Mouse (Mus musculus): ENCODE data around the gene Adamts15. TPM values are rescaled to one million over a fixed set of nuclear protein-coding genes. Genes with fewer than 3 reads are reported as not detected.

Gene Adamts15
- polyA plus RNA-seq, 1 experiment from 2014 or later: 16.6 TPM

DNA sequence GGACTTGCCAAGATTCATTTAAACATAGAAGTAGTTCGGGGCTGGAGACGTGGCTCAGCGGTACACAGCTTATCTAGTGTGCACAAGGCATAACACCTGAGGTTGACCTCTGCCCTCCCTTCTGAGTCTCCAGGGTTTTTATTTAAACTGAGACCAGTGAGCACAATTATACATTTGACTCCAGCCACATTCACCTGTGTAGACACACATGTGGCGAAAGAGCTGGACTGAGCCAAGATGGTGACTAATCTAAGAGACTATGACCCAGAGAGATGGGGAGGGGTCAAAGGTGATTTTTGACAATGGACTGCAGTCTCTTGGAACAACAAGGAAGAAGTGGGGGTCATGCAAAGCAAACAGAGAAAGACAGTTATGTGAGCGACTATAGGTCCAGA is 14.0 kb downstream of the Adamts15 start:
- H3K4me2 ChIP-seq: no peak overlapping the region
- no peak for ATAC-seq (ENCODE audit: insufficient number of reproducible peaks, insufficient read depth, low FRiP score, low TSS enrichment, low read depth)
- no peaks in the 10 kb centered on the region for H3K4me1 ChIP-seq (replicated peaks)
- H3K27me3 ChIP-seq: no peaks in the 10 kb centered on the region
- no peak overlapping the region for H3K4me3 ChIP-seq (replicated peaks)
- no peaks in the 10 kb centered on the region for H3K9me3 ChIP-seq
- H3K9ac ChIP-seq (replicated peaks): no peak overlapping the region
- WGBS: 86% methylated on average over 5 of the region's 5 CpGs
- H3K36me3 ChIP-seq: peaks cover 46% of the 10 kb centered on the region
- H3K27ac ChIP-seq: no peak overlapping the region

DNA sequence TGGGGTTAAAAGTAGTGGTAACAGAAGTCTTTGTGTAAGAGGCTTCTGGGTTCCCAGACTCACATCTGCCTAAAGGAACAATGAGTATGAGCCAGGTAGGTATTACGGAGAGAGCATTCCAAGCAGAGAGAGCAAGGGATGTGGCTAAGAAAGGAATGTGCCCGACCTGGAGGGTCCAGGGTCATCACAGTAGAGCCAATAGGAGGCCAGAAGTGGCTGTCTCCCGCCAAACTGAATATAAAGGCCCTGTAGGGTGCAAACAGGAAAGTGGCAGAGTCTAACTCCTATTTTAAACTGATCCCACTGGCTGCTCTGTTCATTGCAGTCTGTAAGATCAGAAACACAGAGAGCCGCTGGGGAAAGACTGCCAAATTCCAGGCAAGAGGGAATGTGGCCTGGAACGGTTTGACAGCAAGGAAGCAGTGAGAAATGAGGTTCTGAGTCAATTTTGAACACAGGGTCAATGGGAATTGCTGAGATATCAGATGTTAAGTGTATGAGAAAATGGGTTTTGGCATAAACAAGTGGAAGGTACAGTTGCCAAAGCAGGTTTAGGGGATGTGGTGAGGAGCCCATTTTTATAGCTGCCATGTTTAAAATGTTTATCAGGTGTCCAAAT is 14.5 kb downstream of the Adamts15 start:
- 66% methylated on average over 5 of the region's 5 CpGs for WGBS
- H3K36me3 ChIP-seq: peaks cover 51% of the 10 kb centered on the region
- H3K4me3 ChIP-seq (replicated peaks): no peak overlapping the region
- ATAC-seq (ENCODE audit: insufficient number of reproducible peaks, insufficient read depth, low FRiP score, low TSS enrichment, low read depth): no peak
- no peaks in the 10 kb centered on the region for H3K9me3 ChIP-seq
- H3K27ac ChIP-seq: no peak overlapping the region
- H3K27me3 ChIP-seq: no peaks in the 10 kb centered on the region
- H3K4me1 ChIP-seq (replicated peaks): no peaks in the 10 kb centered on the region
- no peak overlapping the region for H3K9ac ChIP-seq (replicated peaks)
- H3K4me2 ChIP-seq: no peak overlapping the region

GRCm38 (mm10) chr9:30906426-30906825 is 15.8 kb downstream of the Adamts15 start:
- Histone ChIP-seq H3K27ac (no peak overlapping the region), H3K9me3 (no peaks in the 10 kb centered on the region), H3K36me3 (peaks cover 62% of the 10 kb centered on the region), H3K4me3 (replicated peaks) (no peak overlapping the region), H3K9ac (replicated peaks) (no peak overlapping the region), H3K4me2 (no peak overlapping the region), H3K27me3 (no peaks in the 10 kb centered on the region), H3K4me1 (replicated peaks) (no peaks in the 10 kb centered on the region)
- 81% methylated on average over 4 of the region's 4 CpGs for WGBS
- ATAC-seq (ENCODE audit: insufficient number of reproducible peaks, insufficient read depth, low FRiP score, low TSS enrichment, low read depth): no peak

GRCm38 (mm10) chr9:30905861-30906260 is 16.4 kb downstream of the Adamts15 start:
- Histone ChIP-seq H3K4me1 (replicated peaks) (no peaks in the 10 kb centered on the region), H3K4me2 (no peak overlapping the region), H3K9me3 (no peaks in the 10 kb centered on the region), H3K36me3 (peaks cover 63% of the 10 kb centered on the region), H3K27ac (no peak overlapping the region), H3K4me3 (replicated peaks) (no peak overlapping the region), H3K27me3 (no peaks in the 10 kb centered on the region), H3K9ac (replicated peaks) (no peak overlapping the region)
- WGBS: 86% methylated on average over 10 of the region's 10 CpGs
- ATAC-seq (ENCODE audit: insufficient number of reproducible peaks, insufficient read depth, low FRiP score, low TSS enrichment, low read depth): no peak

GRCm38 (mm10) chr9:30903266-30903665 is 19.0 kb downstream of the Adamts15 start:
- Histone ChIP-seq H3K27me3 (no peaks in the 10 kb centered on the region), H3K9ac (replicated peaks) (no peak overlapping the region), H3K36me3 (peaks cover 65% of the 10 kb centered on the region), H3K9me3 (no peaks in the 10 kb centered on the region), H3K27ac (no peak overlapping the region), H3K4me1 (replicated peaks) (no peaks in the 10 kb centered on the region), H3K4me2 (no peak overlapping the region), H3K4me3 (replicated peaks) (no peak overlapping the region)
- WGBS: 97% methylated on average over 5 of the region's 5 CpGs
- ATAC-seq (ENCODE audit: insufficient number of reproducible peaks, insufficient read depth, low FRiP score, low TSS enrichment, low read depth): no peak

GRCm38 (mm10) chr9:30902641-30903040 is 19.6 kb downstream of the Adamts15 start:
- Histone ChIP-seq H3K9me3 (no peaks in the 10 kb centered on the region), H3K4me2 (no peak overlapping the region), H3K4me3 (replicated peaks) (no peak overlapping the region), H3K36me3 (peaks cover 59% of the 10 kb centered on the region), H3K27me3 (no peaks in the 10 kb centered on the region), H3K27ac (no peak overlapping the region), H3K9ac (replicated peaks) (no peak overlapping the region), H3K4me1 (replicated peaks) (no peaks in the 10 kb centered on the region)
- WGBS: 95% methylated on average over 7 of the region's 7 CpGs
- ATAC-seq (ENCODE audit: insufficient number of reproducible peaks, insufficient read depth, low FRiP score, low TSS enrichment, low read depth): no peak

GRCm38 (mm10) chr9:30902152-30902551 is 20.1 kb downstream of the Adamts15 start:
- no peak overlapping the region for H3K27ac ChIP-seq
- 94% methylated on average over 19 of the region's 19 CpGs for WGBS
- H3K36me3 ChIP-seq: peaks cover 55% of the 10 kb centered on the region
- ATAC-seq (ENCODE audit: insufficient number of reproducible peaks, insufficient read depth, low FRiP score, low TSS enrichment, low read depth): no peak
- no peak overlapping the region for H3K4me2 ChIP-seq
- no peaks in the 10 kb centered on the region for H3K4me1 ChIP-seq (replicated peaks)
- no peaks in the 10 kb centered on the region for H3K9me3 ChIP-seq
- H3K27me3 ChIP-seq: no peaks in the 10 kb centered on the region
- H3K9ac ChIP-seq (replicated peaks): no peak overlapping the region
- H3K4me3 ChIP-seq (replicated peaks): no peak overlapping the region

- 96% methylated on average over 2 of the region's 2 CpGs for WGBS
- H3K4me1 ChIP-seq (replicated peaks): no peaks in the 10 kb centered on the region
- H3K4me3 ChIP-seq (replicated peaks): no peak overlapping the region
- H3K27ac ChIP-seq: no peak overlapping the region
- ATAC-seq (ENCODE audit: insufficient number of reproducible peaks, insufficient read depth, low FRiP score, low TSS enrichment, low read depth): no peak
- H3K9me3 ChIP-seq: no peaks in the 10 kb centered on the region
- peaks cover 29% of the 10 kb centered on the region for H3K36me3 ChIP-seq
- H3K4me2 ChIP-seq: no peak overlapping the region
- H3K27me3 ChIP-seq: no peaks in the 10 kb centered on the region
- H3K9ac ChIP-seq (replicated peaks): no peak overlapping the region
Observed at GRCm38 (mm10) chr9:30897169-30897568, 25.1 kb downstream of the Adamts15 start.

DNA sequence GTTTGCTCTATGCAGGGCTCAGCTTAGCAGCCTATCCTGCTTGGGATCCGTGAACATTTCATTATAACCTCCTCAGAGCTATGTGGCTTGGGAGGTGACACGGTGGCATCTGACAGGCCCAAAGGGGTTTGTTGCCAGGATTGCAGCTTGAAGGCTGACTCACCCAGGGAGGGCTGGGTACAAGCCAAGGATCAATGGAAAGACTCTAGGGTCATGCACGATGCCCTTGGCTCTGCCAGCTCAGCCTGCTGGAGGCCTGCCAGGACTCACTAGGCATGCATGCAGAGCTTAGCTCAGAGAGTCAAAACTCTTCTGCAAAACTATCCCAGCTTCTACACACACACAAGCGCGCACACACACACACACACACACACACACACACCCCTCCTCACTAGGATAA is 25.5 kb downstream of the Adamts15 start:
- no peaks in the 10 kb centered on the region for H3K4me1 ChIP-seq (replicated peaks)
- H3K27me3 ChIP-seq: no peaks in the 10 kb centered on the region
- H3K4me2 ChIP-seq: no peak overlapping the region
- H3K9ac ChIP-seq (replicated peaks): no peak overlapping the region
- H3K27ac ChIP-seq: no peak overlapping the region
- 82% methylated on average over 5 of the region's 5 CpGs for WGBS
- no peak overlapping the region for H3K4me3 ChIP-seq (replicated peaks)
- no peaks in the 10 kb centered on the region for H3K9me3 ChIP-seq
- no peak for ATAC-seq (ENCODE audit: insufficient number of reproducible peaks, insufficient read depth, low FRiP score, low TSS enrichment, low read depth)
- peaks cover 25% of the 10 kb centered on the region for H3K36me3 ChIP-seq

DNA sequence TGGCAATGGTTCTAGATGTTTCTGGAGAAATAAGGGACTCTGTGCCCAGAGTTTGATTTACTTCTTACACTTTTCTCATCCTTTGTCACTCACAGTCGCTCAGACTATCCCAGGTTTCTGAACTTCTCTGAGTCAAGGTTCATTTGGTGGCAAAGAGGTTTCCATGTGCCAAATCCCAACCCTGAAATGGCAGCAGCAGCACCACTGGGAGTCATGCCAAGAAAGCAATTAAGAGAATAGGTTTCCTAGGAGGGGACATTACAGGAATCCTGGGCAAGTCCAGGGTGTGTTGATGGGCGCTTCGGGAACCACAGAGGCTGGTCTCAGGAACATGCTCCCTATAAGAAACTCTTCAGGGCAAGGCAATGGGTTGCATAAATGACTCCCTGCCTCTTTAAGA is 26.6 kb downstream of the Adamts15 start:
- 85% methylated on average over 3 of the region's 3 CpGs for WGBS
- no peak for ATAC-seq (ENCODE audit: insufficient number of reproducible peaks, insufficient read depth, low FRiP score, low TSS enrichment, low read depth)
- no peak overlapping the region for H3K4me3 ChIP-seq (replicated peaks)
- H3K9me3 ChIP-seq: no peaks in the 10 kb centered on the region
- peaks cover 13% of the 10 kb centered on the region; the same call in 1 of the 2 replicates for H3K36me3 ChIP-seq
- H3K27me3 ChIP-seq: no peaks in the 10 kb centered on the region
- H3K27ac ChIP-seq: no peak overlapping the region
- no peak overlapping the region for H3K4me2 ChIP-seq
- no peak overlapping the region for H3K9ac ChIP-seq (replicated peaks)
- H3K4me1 ChIP-seq (replicated peaks): no peaks in the 10 kb centered on the region

DNA sequence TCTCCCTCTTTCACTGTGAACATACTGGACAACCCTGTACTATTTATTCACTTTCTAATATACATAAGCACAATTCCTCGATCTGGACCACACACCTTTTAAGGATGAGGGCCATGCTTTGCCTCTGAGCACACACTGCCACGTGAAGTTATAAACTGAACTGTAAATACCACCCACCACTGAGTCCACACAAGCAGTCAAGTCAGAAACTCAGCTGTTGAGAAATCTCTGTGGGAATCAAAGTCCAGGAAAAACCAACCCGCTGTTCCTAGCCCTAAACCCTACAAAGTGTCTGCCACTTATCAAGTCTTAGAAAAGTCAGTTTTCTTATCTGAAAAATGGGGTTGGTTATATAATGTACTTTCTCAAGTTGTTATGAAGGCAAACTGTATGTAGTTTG is 36.0 kb downstream of the Adamts15 start:
- ATAC-seq (ENCODE audit: insufficient number of reproducible peaks, insufficient read depth, low FRiP score, low TSS enrichment, low read depth): no peak
- Histone ChIP-seq H3K4me3 (replicated peaks) (no peak overlapping the region), H3K27me3 (no peaks in the 10 kb centered on the region), H3K4me2 (no peak overlapping the region), H3K36me3 (no peaks in the 10 kb centered on the region), H3K27ac (no peak overlapping the region), H3K4me1 (replicated peaks) (no peaks in the 10 kb centered on the region), H3K9ac (replicated peaks) (no peak overlapping the region), H3K9me3 (no peaks in the 10 kb centered on the region)
- WGBS: 81% methylated on average over 3 of the region's 3 CpGs

- H3K27me3 ChIP-seq: no peaks in the 10 kb centered on the region
- no peaks in the 10 kb centered on the region for H3K36me3 ChIP-seq
- H3K4me2 ChIP-seq: no peak overlapping the region
- ATAC-seq (ENCODE audit: insufficient number of reproducible peaks, insufficient read depth, low FRiP score, low TSS enrichment, low read depth): no peak
- H3K9ac ChIP-seq (replicated peaks): no peak overlapping the region
- H3K9me3 ChIP-seq: no peaks in the 10 kb centered on the region
- no peaks in the 10 kb centered on the region for H3K4me1 ChIP-seq (replicated peaks)
- WGBS: 80% methylated on average over 9 of the region's 9 CpGs
- H3K27ac ChIP-seq: no peak overlapping the region
- H3K4me3 ChIP-seq (replicated peaks): no peak overlapping the region
Observed at GRCm38 (mm10) chr9:30880553-30880952, 41.7 kb downstream of the Adamts15 start.
